Mouse (Mus musculus) testis, adult 2 months (tissue): ENCODE results near the gene Rbfox3. TPM values are rescaled to one million over a fixed set of nuclear protein-coding genes. Genes with fewer than 3 reads are reported as not detected.

Experiments
- H3K27ac ChIP-seq: fragments of 200-500 bp; 2 replicates; pipeline ENCODE4 v1.5.1; 2012; ENCODE audit warnings: low read depth, low read length; ENCODE audit not compliant: control insufficient read depth, insufficient read depth
- H3K27me3 ChIP-seq: fragments of 200-500 bp; 2 replicates; pipeline ENCODE4 v1.6.1; 2012; ENCODE audit warnings: mild to moderate bottlenecking, low read length, moderate library complexity; ENCODE audit not compliant: control insufficient read depth, insufficient read depth
- H3K36me3 ChIP-seq: fragments of 200-500 bp; 2 replicates; pipeline ENCODE4 v1.6.1; 2012; ENCODE audit warnings: mild to moderate bottlenecking, low read length; ENCODE audit not compliant: control insufficient read depth, insufficient read depth
- H3K4me1 ChIP-seq: fragments of 200-500 bp; 2 replicates; pipeline ENCODE4 v1.6.1; 2012; ENCODE audit warnings: low read length; ENCODE audit not compliant: control insufficient read depth, insufficient read depth
- H3K4me3 ChIP-seq: fragments of 200-500 bp; 2 replicates; pipeline ENCODE4 v1.5.1; 2012; ENCODE audit warnings: low read depth, mild to moderate bottlenecking, low read length, moderate library complexity, mixed read lengths; ENCODE audit not compliant: control insufficient read depth
- CTCF ChIP-seq: fragments of 200-500 bp; IDR thresholded peaks from 2 replicates; pipeline ENCODE4 v1.5.1; 2012; ENCODE audit warnings: low read depth, mild to moderate bottlenecking, inconsistent platforms, low read length, moderate library complexity; ENCODE audit not compliant: control insufficient read depth, insufficient read depth, insufficient replicate concordance
- POLR2A ChIP-seq: fragments of 200-500 bp; IDR thresholded peaks from 2 replicates; pipeline ENCODE4 v1.6.1; 2012; ENCODE audit warnings: low read depth, mild to moderate bottlenecking, inconsistent platforms, low read length, moderate library complexity; ENCODE audit not compliant: control insufficient read depth
- polyA plus RNA-seq: library from polyadenylated mRNA; depleted of rRNA; stranded (reverse); fragments of >200 nt; gene quantifications from 2 replicates; pipeline ENCODE4 v1.2.3, GENCODE M21; 2012

Gene Rbfox3
- polyA plus RNA-seq, 1 experiment = 0.28 TPM

DNA sequence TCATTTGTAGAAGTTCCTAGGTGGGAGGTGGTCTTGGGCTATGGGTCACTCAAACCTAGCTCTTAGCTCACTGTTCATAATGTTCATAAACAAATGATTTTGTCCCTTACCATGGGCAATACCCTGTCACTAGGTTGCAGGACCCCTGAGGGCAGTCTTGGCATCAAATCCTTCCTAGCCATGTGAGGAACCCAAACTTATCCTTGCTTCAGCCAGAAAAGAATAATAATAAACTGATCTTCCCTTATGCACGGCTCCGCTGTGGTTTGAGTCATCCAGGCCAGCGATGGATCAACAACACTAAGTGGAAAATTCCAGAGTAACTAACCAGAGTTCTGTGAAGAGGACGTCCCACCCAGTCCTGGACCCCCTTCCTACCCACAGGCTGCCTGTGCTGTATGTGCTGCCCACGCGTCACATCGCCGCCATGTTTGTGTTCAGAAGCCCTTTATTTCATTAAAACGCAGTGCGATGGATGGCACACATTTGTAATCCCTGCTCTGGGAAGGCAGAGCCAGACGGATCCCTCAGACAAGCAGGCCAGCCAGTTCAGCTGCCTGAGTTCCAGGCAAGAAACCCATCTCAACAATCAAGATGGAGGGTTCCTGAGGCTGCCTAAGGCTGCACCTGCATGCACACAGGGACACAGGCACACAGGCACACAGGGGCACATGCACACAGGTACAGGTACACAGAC, 25.0 kb downstream of the Rbfox3 start:
- TF ChIP-seq CTCF (no peak), POLR2A (no peak)
- no peaks in the 10 kb centered on the region for H3K27me3 ChIP-seq
- H3K4me1 ChIP-seq = no peaks in the 10 kb centered on the region

DNA sequence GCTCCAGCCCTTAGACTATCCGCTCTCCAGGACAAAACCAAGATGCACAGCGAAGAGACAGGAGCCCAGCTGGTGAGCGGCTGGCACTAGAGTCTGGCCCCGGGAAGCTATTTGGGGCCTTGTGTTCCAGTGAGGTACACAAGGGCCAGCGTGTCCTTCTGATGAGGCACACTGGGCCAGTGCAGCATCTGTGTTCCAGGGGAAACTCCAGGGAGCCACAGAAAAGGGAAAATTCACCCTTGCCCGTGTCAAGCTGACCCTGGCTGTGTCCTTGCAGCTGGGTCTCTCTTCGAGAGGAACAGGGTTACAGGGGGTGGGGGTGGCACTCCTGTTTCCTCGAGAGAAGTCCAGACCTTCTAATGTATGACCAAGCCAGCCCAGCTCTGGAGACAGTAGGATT, 25.8 kb downstream of the Rbfox3 start:
- no peaks in the 10 kb centered on the region for H3K4me1 ChIP-seq

More for the DNA sequence above, 25.0 kb downstream of the Rbfox3 start:
- Histone ChIP-seq H3K4me3 (no peak overlapping the region), H3K36me3 (no peaks in the 10 kb centered on the region), H3K27ac (no peak overlapping the region)

DNA sequence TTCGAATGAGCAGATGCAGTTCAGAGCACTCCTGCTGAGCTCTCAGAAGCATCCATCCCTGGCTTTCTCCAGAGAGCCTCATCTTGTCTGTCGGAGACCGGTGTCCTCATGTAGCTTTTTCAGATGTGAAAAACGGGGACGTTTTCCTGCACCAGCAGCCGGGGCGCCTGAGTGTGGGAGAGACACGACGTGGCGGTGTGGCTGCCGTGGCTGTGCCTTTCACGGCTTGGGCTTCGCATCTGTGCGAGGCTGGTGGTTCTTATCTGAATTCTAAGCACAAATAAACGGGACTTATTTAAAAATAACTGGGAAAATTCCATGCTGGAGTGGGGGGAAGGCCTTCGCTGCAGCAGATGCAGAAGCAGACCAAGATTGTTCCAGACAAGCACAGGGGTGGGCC, 26.3 kb downstream of the Rbfox3 start:
- Histone ChIP-seq H3K36me3 (no peaks in the 10 kb centered on the region), H3K4me1 (no peaks in the 10 kb centered on the region), H3K27me3 (no peaks in the 10 kb centered on the region), H3K27ac (no peak overlapping the region), H3K4me3 (no peak overlapping the region)
- TF ChIP-seq CTCF = no peak
- TF ChIP-seq POLR2A = no peak

More for the DNA sequence above, 25.8 kb downstream of the Rbfox3 start:
- Histone ChIP-seq H3K4me3 (no peak overlapping the region), H3K27me3 (no peaks in the 10 kb centered on the region), H3K27ac (no peak overlapping the region), H3K36me3 (no peaks in the 10 kb centered on the region)
- TF ChIP-seq CTCF = no peak
- TF ChIP-seq POLR2A = no peak

DNA sequence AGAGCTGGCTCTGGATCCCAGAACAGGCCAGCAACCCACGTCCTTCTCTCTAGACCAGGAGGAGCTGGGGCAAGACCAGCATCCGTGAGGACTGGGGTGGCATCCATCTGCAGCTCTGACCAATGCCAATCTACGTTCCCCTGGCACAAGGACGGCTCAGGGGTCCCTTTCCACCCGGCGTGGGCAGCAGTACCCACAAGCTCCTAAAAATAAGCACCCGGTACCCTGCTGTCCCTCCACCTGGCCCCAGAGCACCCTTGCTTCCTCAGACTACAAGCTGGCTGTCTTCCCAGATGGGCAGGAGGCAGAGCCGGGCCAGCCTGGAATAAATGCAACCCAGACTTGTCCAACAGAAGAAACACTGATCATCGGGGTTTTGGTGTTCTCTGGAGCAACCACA, 28.3 kb downstream of the Rbfox3 start:
- Histone ChIP-seq H3K27me3 (no peaks in the 10 kb centered on the region), H3K4me3 (no peak overlapping the region), H3K4me1 (no peaks in the 10 kb centered on the region), H3K27ac (no peak overlapping the region), H3K36me3 (no peaks in the 10 kb centered on the region)
- TF ChIP-seq POLR2A (no peak), CTCF (no peak)

DNA sequence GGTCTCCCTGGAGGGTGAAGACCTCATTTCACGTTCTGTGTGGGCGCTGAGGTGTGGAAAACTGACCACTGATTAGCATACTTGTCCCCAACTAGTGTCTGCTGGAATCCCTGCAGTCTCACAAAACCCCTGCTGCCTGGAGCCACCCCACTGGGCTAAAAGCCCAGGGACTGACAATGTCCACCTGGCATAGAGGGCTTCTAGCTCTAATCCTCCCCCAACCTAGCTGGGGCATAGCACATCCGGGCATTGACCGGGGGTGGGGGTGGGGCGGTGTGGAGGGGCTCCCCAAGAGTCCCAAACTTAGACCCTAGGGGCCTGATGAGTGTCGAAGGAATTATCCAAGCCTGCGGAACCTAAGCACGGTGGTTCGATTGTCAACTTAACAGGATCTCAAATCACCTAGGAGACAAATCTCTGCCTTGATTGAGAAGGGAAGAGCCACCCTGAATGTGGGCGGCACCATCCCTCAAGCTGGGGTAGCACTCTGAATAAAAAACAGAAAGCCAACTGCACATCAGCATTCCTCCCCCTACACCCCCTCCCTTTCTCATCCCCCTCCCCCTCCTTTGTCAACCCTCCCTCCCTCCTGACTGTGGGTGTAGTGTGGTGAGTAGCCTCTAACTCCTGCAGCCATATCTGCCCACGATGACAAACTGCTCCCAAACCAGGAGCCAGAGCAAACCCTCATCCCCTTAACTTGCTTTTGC, 29.5 kb downstream of the Rbfox3 start:
- H3K4me3 ChIP-seq = no peak overlapping the region
- no peaks in the 10 kb centered on the region for H3K36me3 ChIP-seq
- H3K27ac ChIP-seq = no peak overlapping the region
- no peaks in the 10 kb centered on the region for H3K27me3 ChIP-seq
- TF ChIP-seq POLR2A = no peak
- TF ChIP-seq CTCF = no peak
- H3K4me1 ChIP-seq = no peaks in the 10 kb centered on the region

DNA sequence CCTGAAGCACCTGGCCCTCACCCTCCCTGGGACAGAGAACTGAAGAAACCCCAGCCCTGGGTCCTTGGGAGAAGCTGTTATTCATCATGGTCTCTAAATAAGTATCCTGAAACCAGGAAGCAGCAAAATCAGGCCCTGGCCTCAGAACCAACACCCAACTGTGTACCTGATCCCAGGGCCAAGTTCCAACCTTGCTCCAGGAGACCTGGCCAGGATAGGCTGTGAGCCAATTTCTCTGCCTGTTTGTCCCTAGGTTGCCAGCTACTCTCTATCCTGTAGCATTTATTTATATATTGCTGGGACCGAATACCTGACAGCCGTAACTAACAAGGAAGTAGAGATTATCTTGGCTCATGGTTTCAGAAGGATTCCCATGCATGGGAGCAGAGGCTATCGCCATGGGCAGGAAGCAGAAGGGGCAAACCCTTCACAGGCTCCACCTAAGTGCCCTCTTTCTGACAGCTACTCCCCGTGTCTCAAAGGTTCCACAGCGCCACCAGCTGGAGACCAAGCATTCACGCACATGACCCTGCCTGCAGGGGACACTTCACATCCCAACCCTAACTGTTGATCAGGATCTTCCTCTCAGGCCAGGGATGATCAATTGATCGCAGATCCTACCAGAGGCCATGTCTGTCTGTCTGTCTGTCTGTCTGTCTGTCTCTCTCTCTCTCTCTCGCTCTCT, 31.8 kb downstream of the Rbfox3 start:
- Histone ChIP-seq H3K4me3 (no peak overlapping the region), H3K36me3 (no peaks in the 10 kb centered on the region), H3K27ac (no peak overlapping the region), H3K27me3 (no peaks in the 10 kb centered on the region), H3K4me1 (no peaks in the 10 kb centered on the region)
- peak; percentile 38; the same call in 1 of the 2 replicates for TF ChIP-seq CTCF
- TF ChIP-seq POLR2A = no peak

DNA sequence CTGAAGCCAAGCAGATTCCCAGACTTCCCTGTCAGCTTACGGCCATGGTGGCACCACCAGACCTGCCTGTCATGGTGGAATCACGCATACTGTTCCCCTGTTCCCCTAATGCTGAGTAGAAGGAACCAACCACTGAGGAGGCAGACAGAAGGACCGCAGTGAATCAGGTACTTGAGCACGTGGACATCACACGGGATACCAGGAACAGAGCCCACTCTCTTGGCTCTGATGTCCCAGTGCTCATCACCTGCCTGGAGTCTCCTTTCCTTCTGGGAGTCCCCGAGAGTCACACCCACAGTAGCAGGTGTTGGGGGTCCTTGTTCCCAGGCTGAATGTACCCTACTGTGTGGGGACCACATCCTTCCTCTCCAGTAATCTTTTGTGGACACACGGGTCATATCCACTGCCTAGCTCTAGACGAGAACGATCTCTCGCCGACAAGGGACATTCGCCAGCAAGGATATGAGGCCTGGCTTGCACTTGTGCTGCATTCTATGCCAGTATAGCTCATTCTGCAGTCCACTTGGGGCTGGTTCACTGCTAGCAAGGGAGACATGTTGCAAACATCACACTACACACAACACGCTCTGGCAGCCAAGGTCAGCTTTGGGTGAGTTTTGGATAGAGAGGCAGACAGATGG, 32.7 kb downstream of the Rbfox3 start:
- TF ChIP-seq CTCF (no peak), POLR2A (no peak)
- H3K4me3 ChIP-seq = no peak overlapping the region
- no peaks in the 10 kb centered on the region for H3K4me1 ChIP-seq
- no peaks in the 10 kb centered on the region for H3K36me3 ChIP-seq
- H3K27ac ChIP-seq = no peak overlapping the region
- H3K27me3 ChIP-seq = no peaks in the 10 kb centered on the region
